Mouse (Mus musculus) adrenal gland, postnatal 4 days (tissue): ENCODE results near the gene Ttyh2. TPM values are rescaled to one million over a fixed set of nuclear protein-coding genes. Genes with fewer than 3 reads are reported as not detected.

Experiments
- DNase-seq, 2 experiments: peaks; one replicate each; pipeline ENCODE4 v3.0.0; 2021 to 2022; ENCODE audit warnings: low spot score in 2 of 2, mixed read lengths in 2 of 2
- total RNA-seq, 2 experiments: library from RNA; stranded (reverse); gene quantifications; 2 replicates each; pipeline ENCODE4 v1.2.3; 2021

The Ttyh2 gene
- total RNA-seq, 2 experiments from 2014 or later = 108 to 113 TPM

DNA sequence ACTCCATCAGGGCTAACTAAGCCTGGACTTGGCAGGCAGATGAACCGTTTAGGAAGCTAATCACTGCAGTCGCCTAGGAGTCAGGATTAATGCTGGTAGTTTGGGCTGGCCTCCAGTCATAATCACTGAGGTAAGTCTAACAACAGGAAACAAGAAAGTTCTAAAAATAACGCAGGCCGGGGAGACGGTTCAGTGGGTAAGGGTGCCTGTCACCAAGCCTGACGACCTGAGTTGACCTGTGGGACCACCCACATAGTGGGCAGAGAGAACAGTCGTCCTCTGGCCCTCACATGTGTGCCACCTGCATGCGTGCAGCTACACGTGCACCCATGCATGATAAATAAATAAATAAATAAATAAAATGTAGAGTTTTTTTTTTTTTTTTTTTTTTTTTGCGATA, 65.4 kb downstream of the Ttyh2 start:
- no peak for DNase-seq

DNA sequence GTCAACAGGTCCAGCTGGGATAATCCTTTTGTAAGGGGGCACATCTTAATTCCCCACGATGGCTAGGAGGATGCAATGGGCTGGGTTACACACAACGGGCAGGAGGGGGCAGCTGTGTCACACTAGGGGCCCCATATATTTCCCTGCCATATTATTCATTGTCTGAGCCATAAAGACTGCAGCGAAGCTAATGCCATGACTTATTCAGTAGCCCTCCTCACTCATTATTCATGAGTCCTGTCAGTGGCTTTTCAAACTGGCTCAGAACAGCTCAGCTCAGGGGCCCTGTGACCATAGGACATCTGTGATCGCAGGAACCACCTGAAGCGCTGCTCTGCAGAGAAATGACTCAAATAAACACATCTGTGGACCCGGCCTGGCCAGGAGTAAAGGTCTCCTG, 66.2 kb downstream of the Ttyh2 start:
- DNase-seq = no peak

- peak; percentile 84 to 85 for DNase-seq
These were observed 69.9 kb downstream of the Ttyh2 start for GRCm38 (mm10) chr11:114745134-114745533.

- DNase-seq = no peak
These were observed 72.4 kb downstream of the Ttyh2 start for GRCm38 (mm10) chr11:114747564-114748138.

GRCm38 (mm10) chr11:114764820-114765818, 89.9 kb downstream of the Ttyh2 start, which contains the start of gene Kif19a:
Kif19a (plus strand) TSS chr11:114765388.
- peak; percentile 31 to 35 for DNase-seq

DNA sequence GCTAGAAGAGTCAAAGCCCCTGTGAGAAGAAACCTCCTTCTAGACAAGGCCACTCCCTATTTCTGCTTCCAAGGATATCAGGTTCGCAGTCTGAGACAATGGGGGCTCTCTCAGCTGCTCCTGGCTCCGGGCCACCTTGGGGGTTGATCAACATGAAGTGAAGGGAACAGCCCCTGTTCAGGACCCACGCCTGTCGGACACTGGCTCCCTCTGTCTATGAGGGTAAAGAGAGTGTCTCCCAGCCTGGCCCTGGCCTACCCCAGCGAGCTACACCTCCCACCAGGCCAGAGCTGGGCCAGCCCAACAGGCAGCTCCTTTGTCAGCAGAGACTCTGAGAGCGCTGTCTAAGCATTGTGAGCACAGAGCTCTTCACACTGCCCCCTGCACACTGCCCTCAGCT, 94.7 kb downstream of the Ttyh2 start:
- no peak for DNase-seq

Other genes starting within 250 kb of the Ttyh2 start
- 1,000 to 10,000 TPM; 1,445 to 1,502 TPM for gene Rpl38, start 6.9 kb upstream of the Ttyh2 start, total RNA-seq
- gene Dnaic2, start 52.0 kb downstream of the Ttyh2 start, total RNA-seq = 1 to 10 TPM; 1.7 to 2.0 TPM
- gene Kif19a, start 90.0 kb downstream of the Ttyh2 start, total RNA-seq = 1 to 10 TPM in 1 of 2 experiments, under 1 TPM in 1; 0.99 to 1.6 TPM
- gene Btbd17, start 120.5 kb downstream of the Ttyh2 start, total RNA-seq = under 1 TPM; 0.50 to 0.59 TPM
- under 1 TPM in 1 of 2 experiments, not detected in 1; 0.36 TPM for gene Gpr142, start 123.5 kb downstream of the Ttyh2 start, total RNA-seq
- 10 to 100 TPM; 17.6 to 41.1 TPM for gene Gprc5c, start 175.7 kb downstream of the Ttyh2 start, total RNA-seq
- gene Cd300a, start 214.6 kb downstream of the Ttyh2 start, total RNA-seq = 1 to 10 TPM; 1.9 to 3.3 TPM